In the genomic region with DNA sequence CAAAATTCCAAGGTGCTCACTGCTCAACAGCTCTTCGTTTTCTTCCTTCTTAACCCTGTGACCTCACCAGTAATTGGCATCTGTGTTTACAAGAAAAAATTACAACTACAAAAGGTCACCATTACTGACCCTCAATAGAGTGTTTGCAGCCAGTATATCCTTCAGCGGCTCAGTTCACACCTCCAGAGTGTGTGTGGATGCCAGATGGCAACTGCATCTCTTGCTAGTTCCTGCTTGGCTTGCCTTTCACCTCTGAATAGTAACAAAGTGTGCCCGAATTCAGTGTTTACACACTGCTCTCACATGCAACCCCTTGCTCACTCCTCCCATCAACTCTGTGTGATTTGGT, we compare ENCODE assay signal across 29 mouse cellular contexts. TPM values are rescaled to one million over a fixed set of nuclear protein-coding genes. Genes with fewer than 3 reads are reported as not detected.
DNase-seq lines count a peak whose midpoint lies in the region; ATAC-seq and TF ChIP-seq lines count a peak whose summit lies in the region.
"Had no signal": no experiment of that assay in that cellular context is flagged by ENCODE, and none has a peak within 500 bp of the region (broad histone marks: within the 10 kb centered on the region; RNA-seq: fewer than 3 reads in every experiment).

No protein-coding gene starts in this region.

- no peak overlapping the region for H3K9ac ChIP-seq in lung, embryonic 14.5 days
- no peak overlapping the region for H3K9ac ChIP-seq in lung, postnatal 0 days (replicated peaks; ENCODE audit: low read depth)
- H3K9ac ChIP-seq in stomach, embryonic 16.5 days (ENCODE audit: low read length) = no peak overlapping the region
- H3K9ac ChIP-seq: heart, embryonic 13.5 days; hindbrain, embryonic 12.5 days; liver, embryonic 12.5 days; neural tube, embryonic 15.5 days had no signal

- H3K4me2 ChIP-seq in lung, embryonic 14.5 days = no peak overlapping the region
- no peak overlapping the region for H3K4me2 ChIP-seq in lung, postnatal 0 days (replicated peaks; ENCODE audit: low read depth, low read length)
- H3K4me2 ChIP-seq in stomach, embryonic 16.5 days (ENCODE audit: low read depth, low read length) = no peak overlapping the region
- H3K4me2 ChIP-seq: heart, embryonic 13.5 days; hindbrain, embryonic 12.5 days; liver, embryonic 12.5 days; neural tube, embryonic 15.5 days had no signal

- peaks cover 5% of the 10 kb centered on the region; the same call in 1 of the 2 replicates for H3K36me3 ChIP-seq in lung, embryonic 14.5 days (ENCODE audit: insufficient read depth)
- H3K36me3 ChIP-seq in lung, postnatal 0 days (ENCODE audit: insufficient read depth, low read length) = no peaks in the 10 kb centered on the region
- no peaks in the 10 kb centered on the region for H3K36me3 ChIP-seq in stomach, embryonic 16.5 days (ENCODE audit: control insufficient read depth, insufficient read depth, low read length)
- H3K36me3 ChIP-seq: forebrain, embryonic 10.5 days; G1E; heart, embryonic 13.5 days; hindbrain, embryonic 12.5 days; liver, embryonic 12.5 days; midbrain, embryonic 10.5 days; neural tube, embryonic 15.5 days had no signal

- TF ChIP-seq CTCF in lung, embryonic 14.5 days (IDR thresholded peaks at IDR 0.05; ENCODE audit: low read depth) = no peak
- no peak for TF ChIP-seq CTCF in lung, adult 2 months (IDR thresholded peaks at IDR 0.05; ENCODE audit: insufficient read depth, low read length)
- no peak for TF ChIP-seq CTCF in lung, postnatal 0 days (IDR thresholded peaks at IDR 0.05)

- no peak overlapping the region for H3K4me3 ChIP-seq in lung, embryonic 14.5 days (ENCODE audit: low read depth, low read length)
- no peak overlapping the region for H3K4me3 ChIP-seq in lung, adult 2 months (replicated peaks; ENCODE audit: extremely low read depth, low read depth, low read length)
- no peak overlapping the region for H3K4me3 ChIP-seq in lung, postnatal 0 days (ENCODE audit: low read depth, low read length)
- no peak overlapping the region for H3K4me3 ChIP-seq in stomach, embryonic 16.5 days (replicated peaks; ENCODE audit: low read length)
- H3K4me3 ChIP-seq: forebrain, embryonic 10.5 days; heart, adult 2 months; heart, embryonic 13.5 days; hindbrain, embryonic 12.5 days; left cerebral cortex, adult 2 months; liver, embryonic 12.5 days; midbrain, embryonic 10.5 days; neural tube, embryonic 15.5 days had no signal

- H3K27ac ChIP-seq in lung, embryonic 14.5 days (ENCODE audit: low read depth) = peak overlapping the region; percentile 4; the same call in 1 of the 2 replicates
- H3K27ac ChIP-seq in lung, postnatal 0 days (ENCODE audit: low read length) = no peak overlapping the region
- peak overlapping the region; percentile 83 for H3K27ac ChIP-seq in stomach, embryonic 16.5 days (ENCODE audit: low read length)
- H3K27ac ChIP-seq: forebrain, embryonic 10.5 days; heart, adult 2 months; heart, embryonic 13.5 days; hindbrain, embryonic 12.5 days; left cerebral cortex, adult 2 months; liver, embryonic 12.5 days; midbrain, embryonic 10.5 days; neural tube, embryonic 15.5 days had no signal

- H3K27me3 ChIP-seq in lung, embryonic 14.5 days (ENCODE audit: insufficient read depth, low read length) = no peaks in the 10 kb centered on the region
- no peaks in the 10 kb centered on the region for H3K27me3 ChIP-seq in lung, postnatal 0 days (replicated peaks; ENCODE audit: insufficient read depth, low read length)
- no peaks in the 10 kb centered on the region for H3K27me3 ChIP-seq in stomach, embryonic 16.5 days (ENCODE audit: control insufficient read depth, insufficient read depth, low read length)
- H3K27me3 ChIP-seq: CH12.LX; heart, embryonic 13.5 days; hindbrain, embryonic 12.5 days; liver, embryonic 12.5 days; neural tube, embryonic 15.5 days; Patski had no signal

- TF ChIP-seq EP300 in lung, postnatal 0 days (IDR thresholded peaks at IDR 0.05) = peak; percentile 56

- peaks cover 10% of the 10 kb centered on the region; the same call in 1 of the 2 replicates for H3K4me1 ChIP-seq in lung, embryonic 14.5 days (ENCODE audit: insufficient read depth)
- no peaks in the 10 kb centered on the region; the same call in 1 of the 2 replicates for H3K4me1 ChIP-seq in lung, adult 2 months (ENCODE audit: control insufficient read depth, insufficient read depth, low read length)
- no peaks in the 10 kb centered on the region for H3K4me1 ChIP-seq in lung, postnatal 0 days (ENCODE audit: insufficient read depth, low read depth, low read length)
- no peaks in the 10 kb centered on the region for H3K4me1 ChIP-seq in stomach, embryonic 16.5 days (ENCODE audit: control insufficient read depth, insufficient read depth, low read length)
- H3K4me1 ChIP-seq: hindbrain, embryonic 12.5 days; midbrain, embryonic 10.5 days; neural tube, embryonic 15.5 days had no signal

- WGBS in lung, embryonic 14.5 days = 22% methylated on average over 3 of the region's 3 CpGs
- 38% methylated on average over 3 of the region's 3 CpGs for WGBS in lung, adult 2 months
- WGBS in lung, postnatal 0 days = 27% methylated on average over 3 of the region's 3 CpGs
- 37% methylated on average over 3 of the region's 3 CpGs for WGBS in stomach, embryonic 16.5 days

- ATAC-seq in lung, embryonic 14.5 days (ENCODE audit: insufficient read depth) = peak; percentile 68
- peak; percentile 79 for ATAC-seq in lung, postnatal 0 days
- ATAC-seq in stomach, embryonic 16.5 days (ENCODE audit: insufficient read depth, low FRiP score) = no peak; the same call in 1 of the 2 replicates
- ATAC-seq in megakaryocyte, adult 5-6 weeks (ENCODE audit: poor library complexity, severe bottlenecking) = no peak
- ATAC-seq: forebrain, embryonic 16.5 days; liver, embryonic 12.5 days; Patski had no signal

- no peaks in the 10 kb centered on the region for H3K9me3 ChIP-seq in lung, embryonic 14.5 days (ENCODE audit: low read depth, low read length)
- H3K9me3 ChIP-seq in lung, postnatal 0 days (ENCODE audit: low read length) = no peaks in the 10 kb centered on the region
- no peaks in the 10 kb centered on the region for H3K9me3 ChIP-seq in stomach, embryonic 16.5 days (replicated peaks; ENCODE audit: control insufficient read depth, low read length)
- H3K9me3 ChIP-seq: G1E; liver, embryonic 12.5 days; neural tube, embryonic 15.5 days had no signal

- no peak for TF ChIP-seq POLR2A in lung, adult 2 months (IDR thresholded peaks at IDR 0.05; ENCODE audit: borderline replicate concordance, extremely low read depth, low read depth, low read length)

- DNase-seq in lung, embryonic 14.5 days = no peak
- DNase-seq in lung, adult 2 months = no peak
- peak; percentile 86 for DNase-seq in hindlimb bud, embryonic 11.5 days (ENCODE audit: extremely low spot score, low read depth, low spot score)
- peak; percentile 53 for DNase-seq in lung, postnatal 0 days (ENCODE audit: low spot score)
- DNase-seq in natural killer cell, adult 2 months (ENCODE audit: low spot score in 2 of 2) = no peak
- no peak for DNase-seq in cerebellum, postnatal 25 days
- DNase-seq: adrenal gland, adult 8-10 months; B cell, adult 2 months; cerebellum, adult 2 months; heart, adult 2 months; heart, postnatal 14 days; kidney, adult 11 months; layer of hippocampus, adult 9-11 months; left cerebral cortex, postnatal 4 days; right cerebral cortex, adult 18-20 months; thymus, postnatal 14 days had no signal

RNA-seq across cellular contexts. Expression of a gene that starts 23.8 kb away (rescaled TPM):
- polyA plus RNA-seq in lung, embryonic 14.5 days (2014; fragmentation: Nextera tagmentation; extraction: Ambion mirVana) = 53.8 and 54.2 TPM in 2 replicates
- polyA plus RNA-seq in lung, adult 2 months (2012; rRNA removed) = 14.1 and 25.3 TPM in 2 replicates
- polyA plus RNA-seq in lung, postnatal 0 days (2015; fragmentation: Nextera tagmentation; extraction: Ambion mirVana) = 35.8 and 37.2 TPM in 2 replicates
- polyA plus RNA-seq in stomach, embryonic 16.5 days (2015; fragmentation: Nextera tagmentation; extraction: Ambion mirVana) = 22.1 and 22.4 TPM in 2 replicates
- total RNA-seq in megakaryocyte, adult 5-6 weeks (2015) = not detected in 2 replicates
- 0.15 TPM in 1 of 2 replicates, not detected in the other for total RNA-seq in megakaryocyte, adult 5-6 weeks (2017)
- total RNA-seq: CH12.LX had no signal
- polyA plus RNA-seq: G1E had no signal

Comparison
In these comparisons a context has a peak if more than half of its experiments do, and no peak if none do; other contexts are left out.
1. DNase-seq: peak in hindlimb bud, embryonic 11.5 days (single experiment) and lung, postnatal 0 days (single experiment); none in lung, embryonic 14.5 days (single experiment), lung, adult 2 months (single experiment), natural killer cell, adult 2 months (0 of 2) and cerebellum, postnatal 25 days (0 of 2).
2. ATAC-seq: peak in lung, embryonic 14.5 days (single experiment) and lung, postnatal 0 days (single experiment); none in stomach, embryonic 16.5 days (single experiment) and megakaryocyte, adult 5-6 weeks (single experiment).